Mouse (Mus musculus): Measurements from ENCODE around the gene Tpra1. TPM values are rescaled to one million over a fixed set of nuclear protein-coding genes. Genes with fewer than 3 reads are reported as not detected.
A peak's percentile ranks its signal among the peaks of the same experiment; 100 is the strongest.

Gene Tpra1
- polyA plus RNA-seq, 1 experiment from 2014 or later, result 60.3 TPM

GRCm38 (mm10) chr6:88913440-88913839 lies 11.4 kb downstream of the Tpra1 start:
- H3K4me2 ChIP-seq (ENCODE audit: low read depth, low read length), result no peak overlapping the region
- no peak overlapping the region for H3K9ac ChIP-seq (ENCODE audit: low read depth, low read length)
- H3K4me3 ChIP-seq (ENCODE audit: low read depth, low read length), result no peak overlapping the region
- no peaks in the 10 kb centered on the region for H3K27me3 ChIP-seq (ENCODE audit: control insufficient read depth, insufficient read depth, low read depth, low read length)
- no peak for ATAC-seq (ENCODE audit: low read depth)
- peaks cover 48% of the 10 kb centered on the region for H3K4me1 ChIP-seq (ENCODE audit: control insufficient read depth, low read depth, low read length)
- peak overlapping the region; percentile 37; the same call in 1 of the 2 replicates for H3K27ac ChIP-seq (ENCODE audit: low read length)
- no peaks in the 10 kb centered on the region for H3K9me3 ChIP-seq (replicated peaks; ENCODE audit: control insufficient read depth, low read length)
- H3K36me3 ChIP-seq (ENCODE audit: control insufficient read depth, insufficient read depth), result peaks cover 24% of the 10 kb centered on the region

- H3K4me2 ChIP-seq (ENCODE audit: low read depth, low read length), result peak overlapping the region; percentile 45
- peak overlapping the region; percentile 97 for H3K27ac ChIP-seq (ENCODE audit: low read length)
- no peaks in the 10 kb centered on the region for H3K27me3 ChIP-seq (ENCODE audit: control insufficient read depth, insufficient read depth, low read depth, low read length)
- H3K36me3 ChIP-seq (ENCODE audit: control insufficient read depth, insufficient read depth), result peaks cover 21% of the 10 kb centered on the region
- H3K9ac ChIP-seq (ENCODE audit: low read depth, low read length), result no peak overlapping the region
- no peak for ATAC-seq (ENCODE audit: low read depth)
- 63% methylated on average over 5 of the region's 5 CpGs for WGBS (ENCODE audit: insufficient replicate concordance)
- H3K4me3 ChIP-seq (ENCODE audit: low read depth, low read length), result no peak overlapping the region
- H3K9me3 ChIP-seq (replicated peaks; ENCODE audit: control insufficient read depth, low read length), result no peaks in the 10 kb centered on the region
- peaks cover 42% of the 10 kb centered on the region for H3K4me1 ChIP-seq (ENCODE audit: control insufficient read depth, low read depth, low read length)
These were observed 12.7 kb downstream of the Tpra1 start for GRCm38 (mm10) chr6:88914799-88915198.

GRCm38 (mm10) chr6:88915510-88915909 lies 13.5 kb downstream of the Tpra1 start:
- H3K4me3 ChIP-seq (ENCODE audit: low read depth, low read length), result peak overlapping the region; percentile 21; the same call in 1 of the 2 replicates
- peak overlapping the region; percentile 55 for H3K4me2 ChIP-seq (ENCODE audit: low read depth, low read length)
- peak overlapping the region; percentile 51 for H3K9ac ChIP-seq (ENCODE audit: low read depth, low read length)
- peak overlapping the region; percentile 97 for H3K27ac ChIP-seq (ENCODE audit: low read length)
- no peaks in the 10 kb centered on the region for H3K9me3 ChIP-seq (replicated peaks; ENCODE audit: control insufficient read depth, low read length)
- peak; percentile 96 for ATAC-seq (ENCODE audit: low read depth)
- WGBS (ENCODE audit: insufficient replicate concordance), result 28% methylated on average over 4 of the region's 4 CpGs
- no peaks in the 10 kb centered on the region for H3K27me3 ChIP-seq (ENCODE audit: control insufficient read depth, insufficient read depth, low read depth, low read length)
- H3K4me1 ChIP-seq (ENCODE audit: control insufficient read depth, low read depth, low read length), result peaks cover 42% of the 10 kb centered on the region
- peaks cover 14% of the 10 kb centered on the region for H3K36me3 ChIP-seq (ENCODE audit: control insufficient read depth, insufficient read depth)

- peak overlapping the region; percentile 37 for H3K4me3 ChIP-seq (ENCODE audit: low read depth, low read length)
- peak overlapping the region; percentile 94 for H3K27ac ChIP-seq (ENCODE audit: low read length)
- peak; percentile 56 for ATAC-seq (ENCODE audit: low read depth)
- no peaks in the 10 kb centered on the region for H3K9me3 ChIP-seq (replicated peaks; ENCODE audit: control insufficient read depth, low read length)
- peaks cover 42% of the 10 kb centered on the region for H3K4me1 ChIP-seq (ENCODE audit: control insufficient read depth, low read depth, low read length)
- H3K9ac ChIP-seq (ENCODE audit: low read depth, low read length), result no peak overlapping the region; the same call in 1 of the 2 replicates
- peak overlapping the region; percentile 55 for H3K4me2 ChIP-seq (ENCODE audit: low read depth, low read length)
- no peaks in the 10 kb centered on the region for H3K27me3 ChIP-seq (ENCODE audit: control insufficient read depth, insufficient read depth, low read depth, low read length)
- peaks cover 11% of the 10 kb centered on the region; the same call in 1 of the 2 replicates for H3K36me3 ChIP-seq (ENCODE audit: control insufficient read depth, insufficient read depth)
- WGBS (ENCODE audit: insufficient replicate concordance), result 62% methylated on average over 1 of the region's 1 CpGs
These were observed 14.1 kb downstream of the Tpra1 start for GRCm38 (mm10) chr6:88916153-88916552.

GRCm38 (mm10) chr6:88918802-88919201 lies 16.8 kb downstream of the Tpra1 start:
- Histone ChIP-seq H3K4me3 (ENCODE audit: low read depth, low read length) (no peak overlapping the region), H3K9me3 (replicated peaks; ENCODE audit: control insufficient read depth, low read length) (no peaks in the 10 kb centered on the region), H3K4me2 (ENCODE audit: low read depth, low read length) (no peak overlapping the region), H3K36me3 (ENCODE audit: control insufficient read depth, insufficient read depth) (no peaks in the 10 kb centered on the region), H3K4me1 (ENCODE audit: control insufficient read depth, low read depth, low read length) (peaks cover 32% of the 10 kb centered on the region), H3K27ac (ENCODE audit: low read length) (no peak overlapping the region), H3K9ac (ENCODE audit: low read depth, low read length) (no peak overlapping the region), H3K27me3 (ENCODE audit: control insufficient read depth, insufficient read depth, low read depth, low read length) (no peaks in the 10 kb centered on the region)
- 81% methylated on average over 8 of the region's 8 CpGs for WGBS (ENCODE audit: insufficient replicate concordance)
- ATAC-seq (ENCODE audit: low read depth), result no peak

GRCm38 (mm10) chr6:88924502-88925275 lies 22.6 kb downstream of the Tpra1 start:
- Histone ChIP-seq H3K4me3 (ENCODE audit: low read depth, low read length) (no peak overlapping the region), H3K4me2 (ENCODE audit: low read depth, low read length) (no peak overlapping the region), H3K9me3 (replicated peaks; ENCODE audit: control insufficient read depth, low read length) (no peaks in the 10 kb centered on the region), H3K36me3 (ENCODE audit: control insufficient read depth, insufficient read depth) (no peaks in the 10 kb centered on the region), H3K9ac (ENCODE audit: low read depth, low read length) (no peak overlapping the region), H3K27me3 (ENCODE audit: control insufficient read depth, insufficient read depth, low read depth, low read length) (no peaks in the 10 kb centered on the region), H3K4me1 (ENCODE audit: control insufficient read depth, low read depth, low read length) (peaks cover 4% of the 10 kb centered on the region), H3K27ac (ENCODE audit: low read length) (no peak overlapping the region)
- ATAC-seq (ENCODE audit: low read depth), result no peak
- WGBS (ENCODE audit: insufficient replicate concordance), result 24% methylated on average over 5 of the region's 5 CpGs

- no peak for ATAC-seq (ENCODE audit: low read depth)
- H3K27me3 ChIP-seq (ENCODE audit: control insufficient read depth, insufficient read depth, low read depth, low read length), result no peaks in the 10 kb centered on the region
- H3K4me1 ChIP-seq (ENCODE audit: control insufficient read depth, low read depth, low read length), result peaks cover 4% of the 10 kb centered on the region
- no peak overlapping the region for H3K4me3 ChIP-seq (ENCODE audit: low read depth, low read length)
- 55% methylated on average over 4 of the region's 4 CpGs for WGBS (ENCODE audit: insufficient replicate concordance)
- no peaks in the 10 kb centered on the region for H3K36me3 ChIP-seq (ENCODE audit: control insufficient read depth, insufficient read depth)
- H3K27ac ChIP-seq (ENCODE audit: low read length), result no peak overlapping the region
- H3K9ac ChIP-seq (ENCODE audit: low read depth, low read length), result no peak overlapping the region
- H3K4me2 ChIP-seq (ENCODE audit: low read depth, low read length), result no peak overlapping the region
- H3K9me3 ChIP-seq (replicated peaks; ENCODE audit: control insufficient read depth, low read length), result no peaks in the 10 kb centered on the region
These were observed 23.7 kb downstream of the Tpra1 start for GRCm38 (mm10) chr6:88925640-88926205.

GRCm38 (mm10) chr6:88926870-88927269 lies 24.8 kb downstream of the Tpra1 start:
- no peak overlapping the region for H3K4me3 ChIP-seq (ENCODE audit: low read depth, low read length)
- no peaks in the 10 kb centered on the region for H3K9me3 ChIP-seq (replicated peaks; ENCODE audit: control insufficient read depth, low read length)
- ATAC-seq (ENCODE audit: low read depth), result peak; percentile 38; the same call in 1 of the 2 replicates
- H3K4me2 ChIP-seq (ENCODE audit: low read depth, low read length), result no peak overlapping the region
- no peaks in the 10 kb centered on the region for H3K27me3 ChIP-seq (ENCODE audit: control insufficient read depth, insufficient read depth, low read depth, low read length)
- H3K27ac ChIP-seq (ENCODE audit: low read length), result no peak overlapping the region
- H3K4me1 ChIP-seq (ENCODE audit: control insufficient read depth, low read depth, low read length), result peaks cover 4% of the 10 kb centered on the region
- H3K36me3 ChIP-seq (ENCODE audit: control insufficient read depth, insufficient read depth), result no peaks in the 10 kb centered on the region
- WGBS (ENCODE audit: insufficient replicate concordance), result 14% methylated on average over 3 of the region's 3 CpGs
- H3K9ac ChIP-seq (ENCODE audit: low read depth, low read length), result no peak overlapping the region

GRCm38 (mm10) chr6:88927595-88927994 lies 25.5 kb downstream of the Tpra1 start:
- H3K27me3 ChIP-seq (ENCODE audit: control insufficient read depth, insufficient read depth, low read depth, low read length), result no peaks in the 10 kb centered on the region
- H3K9me3 ChIP-seq (replicated peaks; ENCODE audit: control insufficient read depth, low read length), result no peaks in the 10 kb centered on the region
- H3K9ac ChIP-seq (ENCODE audit: low read depth, low read length), result no peak overlapping the region
- H3K27ac ChIP-seq (ENCODE audit: low read length), result no peak overlapping the region
- H3K4me3 ChIP-seq (ENCODE audit: low read depth, low read length), result no peak overlapping the region
- peaks cover 4% of the 10 kb centered on the region for H3K4me1 ChIP-seq (ENCODE audit: control insufficient read depth, low read depth, low read length)
- WGBS (ENCODE audit: insufficient replicate concordance), result 16% methylated on average over 2 of the region's 2 CpGs
- ATAC-seq (ENCODE audit: low read depth), result no peak; the same call in 1 of the 2 replicates
- H3K4me2 ChIP-seq (ENCODE audit: low read depth, low read length), result no peak overlapping the region
- H3K36me3 ChIP-seq (ENCODE audit: control insufficient read depth, insufficient read depth), result no peaks in the 10 kb centered on the region
